In the genomic region with DNA sequence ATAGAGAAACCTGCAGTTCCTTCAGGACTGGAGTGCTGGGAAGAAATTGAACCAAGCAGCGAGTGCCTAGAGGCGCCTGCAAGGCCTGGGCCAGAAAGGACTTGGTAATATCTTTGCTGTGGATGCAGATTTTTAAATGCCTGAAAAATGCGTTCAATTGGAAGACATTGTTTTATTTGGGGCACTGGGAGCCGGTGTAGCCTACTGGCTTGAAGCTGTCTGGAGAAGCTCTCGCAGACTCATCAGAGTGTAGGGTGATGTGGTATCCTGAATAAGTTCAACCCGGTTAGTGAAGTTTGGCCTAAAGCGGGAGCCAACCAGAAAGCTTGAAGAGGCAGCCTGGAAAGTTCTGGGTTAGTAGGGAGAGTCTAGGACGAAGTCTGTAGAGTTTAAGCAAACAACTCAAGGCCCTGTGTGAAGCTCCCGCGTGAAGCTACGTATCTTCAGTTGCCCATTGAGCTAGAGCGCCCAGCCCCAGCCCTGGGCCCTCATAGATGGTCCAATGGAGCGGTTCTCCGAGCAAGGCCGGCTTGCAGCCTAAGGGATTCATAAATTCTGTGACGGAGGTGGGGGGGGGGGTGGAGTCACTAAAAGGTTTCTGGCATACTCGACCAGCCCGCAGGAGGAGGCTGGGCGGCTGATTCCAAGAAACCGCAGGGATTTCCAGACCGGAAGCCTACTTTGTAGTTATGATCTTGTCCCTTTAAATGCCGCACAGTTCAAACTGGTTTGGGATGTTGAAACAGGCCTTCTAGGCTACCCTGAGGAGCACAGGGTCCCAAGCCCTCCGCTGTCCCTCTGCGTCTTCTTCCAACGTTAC, we compare ENCODE assay signal across 12 mouse cellular contexts. TPM values are rescaled to one million over a fixed set of nuclear protein-coding genes. Genes with fewer than 3 reads are reported as not detected.
DNase-seq lines count a peak whose midpoint lies in the region; ATAC-seq and TF ChIP-seq lines count a peak whose summit lies in the region.
"Had no signal": no experiment of that assay in that cellular context is flagged by ENCODE, and none has a peak within 500 bp of the region (broad histone marks: within the 10 kb centered on the region; RNA-seq: fewer than 3 reads in every experiment).

No protein-coding gene starts in this region.

- no peaks in the 10 kb centered on the region for H3K9me3 ChIP-seq in hindbrain, embryonic 10.5 days
- H3K9me3 ChIP-seq in hindbrain, embryonic 12.5 days (replicated peaks): no peaks in the 10 kb centered on the region
- no peaks in the 10 kb centered on the region for H3K9me3 ChIP-seq in limb, embryonic 12.5 days
- no peaks in the 10 kb centered on the region for H3K9me3 ChIP-seq in liver, embryonic 11.5 days (ENCODE audit: control insufficient read depth, low read length)
- H3K9me3 ChIP-seq: lung, embryonic 15.5 days had no signal

- no peak for TF ChIP-seq POLR2A in brain, embryonic 14.5 days (IDR thresholded peaks at IDR 0.05; ENCODE audit: borderline replicate concordance, extremely low read depth, insufficient read depth, insufficient read length, poor library complexity, severe bottlenecking)
- no peak for TF ChIP-seq POLR2A in heart, adult 2 months (IDR thresholded peaks at IDR 0.05; ENCODE audit: insufficient read depth, low read depth, low read length)

- peak; percentile 49 for DNase-seq in hindbrain, embryonic 10.5 days (ENCODE audit: low spot score)
- peak; percentile 37 for DNase-seq in brain, embryonic 14.5 days (ENCODE audit: low read depth)
- peak; percentile 23 to 43 for DNase-seq in heart, adult 2 months
- DNase-seq in liver, embryonic 11.5 days (ENCODE audit: low spot score): no peak
- no peak for DNase-seq in spleen, postnatal 36 days (ENCODE audit: low spot score in 2 of 2)
- DNase-seq in lung, postnatal 36 days: no peak
- DNase-seq: gastrocnemius, postnatal 10 days; kidney, adult 8-10 months; right cerebral cortex, postnatal 25 days had no signal

- no peak overlapping the region for H3K4me3 ChIP-seq in hindbrain, embryonic 10.5 days
- no peak overlapping the region for H3K4me3 ChIP-seq in hindbrain, embryonic 12.5 days
- H3K4me3 ChIP-seq in heart, adult 2 months: no peak overlapping the region
- peak overlapping the region; percentile 32 for H3K4me3 ChIP-seq in limb, embryonic 12.5 days (replicated peaks)
- H3K4me3 ChIP-seq in liver, embryonic 11.5 days (ENCODE audit: low read depth, low read length): no peak overlapping the region
- H3K4me3 ChIP-seq: lung, embryonic 15.5 days had no signal

- intact Hi-C loops in heart, adult 2 months (cut with DNase I): loop anchor here (10.0 kb wide), 2 partner anchors 112 to 342 kb away; no protein-coding TSS in a partner anchor

- H3K79me2 ChIP-seq in heart, adult 2 months (replicated peaks; ENCODE audit: control insufficient read depth, insufficient read depth, low read length): no peaks in the 10 kb centered on the region

- H3K4me1 ChIP-seq in hindbrain, embryonic 10.5 days (replicated peaks): peaks cover 22% of the 10 kb centered on the region
- peaks cover 17% of the 10 kb centered on the region for H3K4me1 ChIP-seq in hindbrain, embryonic 12.5 days
- H3K4me1 ChIP-seq in heart, adult 2 months (ENCODE audit: control insufficient read depth, insufficient read depth, low read length): no peaks in the 10 kb centered on the region
- peaks cover 42% of the 10 kb centered on the region for H3K4me1 ChIP-seq in limb, embryonic 12.5 days (replicated peaks)
- H3K4me1 ChIP-seq in liver, embryonic 11.5 days (replicated peaks; ENCODE audit: control insufficient read depth, insufficient read depth, low read length): peaks cover 8% of the 10 kb centered on the region

- peaks cover 98% of the 10 kb centered on the region for H3K27me3 ChIP-seq in hindbrain, embryonic 10.5 days (ENCODE audit: insufficient read depth, poor library complexity, severe bottlenecking)
- H3K27me3 ChIP-seq in hindbrain, embryonic 12.5 days: peaks cover 79% of the 10 kb centered on the region
- H3K27me3 ChIP-seq in heart, adult 2 months (ENCODE audit: control insufficient read depth, insufficient read depth, low read length): peaks cover 16% of the 10 kb centered on the region
- peaks cover 57% of the 10 kb centered on the region for H3K27me3 ChIP-seq in limb, embryonic 12.5 days
- peaks cover 91% of the 10 kb centered on the region for H3K27me3 ChIP-seq in liver, embryonic 11.5 days (replicated peaks; ENCODE audit: control insufficient read depth, insufficient read depth, low read length)

- no peak for TF ChIP-seq EP300 in heart, adult 2 months (IDR thresholded peaks at IDR 0.05; ENCODE audit: insufficient read depth, low read depth, low read length)

- H3K4me2 ChIP-seq in hindbrain, embryonic 12.5 days (replicated peaks): no peak overlapping the region
- peak overlapping the region; percentile 54 for H3K4me2 ChIP-seq in limb, embryonic 12.5 days
- no peak overlapping the region for H3K4me2 ChIP-seq in liver, embryonic 11.5 days
- H3K4me2 ChIP-seq: lung, embryonic 15.5 days had no signal

- H3K36me3 ChIP-seq in hindbrain, embryonic 10.5 days: no peaks in the 10 kb centered on the region
- H3K36me3 ChIP-seq in hindbrain, embryonic 12.5 days: no peaks in the 10 kb centered on the region
- H3K36me3 ChIP-seq in heart, adult 2 months (ENCODE audit: control insufficient read depth, insufficient read depth, low read length): no peaks in the 10 kb centered on the region; the same call in 1 of the 2 replicates
- no peaks in the 10 kb centered on the region for H3K36me3 ChIP-seq in limb, embryonic 12.5 days
- H3K36me3 ChIP-seq in liver, embryonic 11.5 days (ENCODE audit: control insufficient read depth, insufficient read depth, low read length): no peaks in the 10 kb centered on the region
- H3K36me3 ChIP-seq: lung, embryonic 15.5 days had no signal

- ATAC-seq in hindbrain, embryonic 12.5 days (ENCODE audit: low FRiP score): no peak
- ATAC-seq in limb, embryonic 12.5 days (ENCODE audit: insufficient number of reproducible peaks, insufficient read depth, low FRiP score, low TSS enrichment, low read depth): no peak
- no peak for ATAC-seq in liver, embryonic 11.5 days (replicated peaks; ENCODE audit: low FRiP score)

- no peak overlapping the region for H3K27ac ChIP-seq in hindbrain, embryonic 10.5 days
- H3K27ac ChIP-seq in hindbrain, embryonic 12.5 days: no peak overlapping the region
- H3K27ac ChIP-seq in heart, adult 2 months: peak overlapping the region; percentile 58
- H3K27ac ChIP-seq in limb, embryonic 12.5 days: peak overlapping the region; percentile 53; the same call in 1 of the 2 replicates
- no peak overlapping the region for H3K27ac ChIP-seq in liver, embryonic 11.5 days (ENCODE audit: low read depth, low read length)
- H3K27ac ChIP-seq: lung, embryonic 15.5 days had no signal

- no peak overlapping the region for H3K9ac ChIP-seq in hindbrain, embryonic 12.5 days
- no peak overlapping the region for H3K9ac ChIP-seq in heart, adult 2 months (ENCODE audit: low read depth, low read length)
- no peak overlapping the region; the same call in 1 of the 2 replicates for H3K9ac ChIP-seq in limb, embryonic 12.5 days (replicated peaks)
- H3K9ac ChIP-seq in liver, embryonic 11.5 days (ENCODE audit: low read depth, low read length): no peak overlapping the region
- H3K9ac ChIP-seq: lung, embryonic 15.5 days had no signal

- no peak for TF ChIP-seq CTCF in brain, embryonic 14.5 days (IDR thresholded peaks at IDR 0.05; ENCODE audit: borderline replicate concordance, extremely low read depth, insufficient read depth, insufficient read length)
- no peak for TF ChIP-seq CTCF in heart, adult 2 months (IDR thresholded peaks at IDR 0.05)

- WGBS in hindbrain, embryonic 10.5 days: 2% methylated on average over 25 of the region's 25 CpGs
- 3% methylated on average over 25 of the region's 25 CpGs for WGBS in hindbrain, embryonic 12.5 days
- WGBS in heart, adult 2 months: 30% methylated on average over 25 of the region's 25 CpGs
- 5% methylated on average over 25 of the region's 25 CpGs for WGBS in limb, embryonic 12.5 days
- 2% methylated on average over 25 of the region's 25 CpGs for WGBS in liver, embryonic 11.5 days

RNA-seq across cellular contexts. Expression of a gene that starts 1.6 kb away (rescaled TPM):
- 2.9 and 4.8 TPM in 2 replicates for polyA plus RNA-seq in hindbrain, embryonic 10.5 days (2016; fragmentation: Nextera tagmentation; extraction: Ambion mirVana)
- polyA plus RNA-seq in hindbrain, embryonic 12.5 days (2016; fragmentation: Nextera tagmentation; extraction: Ambion mirVana): 4.1 and 6.2 TPM in 2 replicates
- polyA plus RNA-seq in brain, embryonic 14.5 days (2012; rRNA removed): 3.8 and 6.5 TPM in 2 replicates
- total RNA-seq in heart, adult 2 months (2021): 1 to 10 TPM; 4.0 to 4.4 TPM
- polyA plus RNA-seq in heart, adult 2 months (2012; rRNA removed): 1.9 and 3.0 TPM in 2 replicates
- 28.0 and 35.3 TPM in 2 replicates for polyA plus RNA-seq in limb, embryonic 12.5 days (2016; fragmentation: Nextera tagmentation; extraction: Ambion mirVana)
- 0.88 and 1.6 TPM in 2 replicates for polyA plus RNA-seq in liver, embryonic 11.5 days (2014; fragmentation: Nextera tagmentation; extraction: Ambion mirVana)

Comparison
In these comparisons a context has a peak if more than half of its experiments do, and no peak if none do; other contexts are left out.
1. DNase-seq: peak in hindbrain, embryonic 10.5 days (single experiment), brain, embryonic 14.5 days (single experiment) and heart, adult 2 months (2 of 2); none in liver, embryonic 11.5 days (single experiment), spleen, postnatal 36 days (0 of 2) and lung, postnatal 36 days (single experiment).
2. H3K27ac ChIP-seq: peak in heart, adult 2 months (single experiment) and limb, embryonic 12.5 days (single experiment); none in hindbrain, embryonic 10.5 days (single experiment), hindbrain, embryonic 12.5 days (single experiment) and liver, embryonic 11.5 days (single experiment).